Mouse (Mus musculus) urinary bladder, postnatal 36 days (tissue): ENCODE results near the gene Hcn2.
"Not testable (repeated sequence)": the region's sequence is repeated elsewhere in the genome, so short reads cannot be mapped to it uniquely, and the experiment has no call there.

Experiments
- DNase-seq, 2 experiments: peaks; one replicate each; pipeline ENCODE4 v3.0.0; 2022; ENCODE audit warnings: low spot score in 2 of 2, mixed read lengths in 1 of 2

Gene Hcn2

GRCm38 (mm10) chr10:79686691-79687090, 29.7 kb upstream of the Hcn2 start:
- DNase-seq = no peak

- DNase-seq = no peak
These were observed 28.9 kb upstream of the Hcn2 start for GRCm38 (mm10) chr10:79687513-79687912.

GRCm38 (mm10) chr10:79688720-79689119, 27.7 kb upstream of the Hcn2 start, which contains the start of gene Gzmm:
Gene Gzmm (plus strand): TSS chr10:79689020.
- no peak for DNase-seq

- DNase-seq = no peak
These were observed 27.3 kb upstream of the Hcn2 start for GRCm38 (mm10) chr10:79689178-79689577.

GRCm38 (mm10) chr10:79691986-79692548, 24.4 kb upstream of the Hcn2 start:
- no peak for DNase-seq

GRCm38 (mm10) chr10:79693580-79694378, 22.7 kb upstream of the Hcn2 start:
- no peak for DNase-seq

GRCm38 (mm10) chr10:79694379-79694655, 22.1 kb upstream of the Hcn2 start:
- DNase-seq = no peak

GRCm38 (mm10) chr10:79695231-79696128, 21.0 kb upstream of the Hcn2 start:
- peak; percentile 63 to 73 for DNase-seq

GRCm38 (mm10) chr10:79696129-79696651, 20.2 kb upstream of the Hcn2 start:
- no peak for DNase-seq

GRCm38 (mm10) chr10:79697916-79698315, 18.5 kb upstream of the Hcn2 start:
- no peak for DNase-seq

GRCm38 (mm10) chr10:79698459-79698858, 18.0 kb upstream of the Hcn2 start:
- no peak for DNase-seq

- DNase-seq = no peak
These were observed 15.8 kb upstream of the Hcn2 start for GRCm38 (mm10) chr10:79700676-79701075.

GRCm38 (mm10) chr10:79701443-79702129, 14.8 kb upstream of the Hcn2 start:
- DNase-seq = peak in 1 of 2 experiments; percentile 56

GRCm38 (mm10) chr10:79702970-79703369, 13.5 kb upstream of the Hcn2 start:
- DNase-seq = not testable (repeated sequence)

- DNase-seq = no peak
These were observed 12.9 kb upstream of the Hcn2 start for GRCm38 (mm10) chr10:79703541-79703940.

GRCm38 (mm10) chr10:79704065-79704969, 12.1 kb upstream of the Hcn2 start, which contains the start of gene Bsg:
Gene Bsg (plus strand): TSS chr10:79704491.
- DNase-seq = peak; percentile 97 to 99

GRCm38 (mm10) chr10:79704970-79705360, 11.5 kb upstream of the Hcn2 start:
- DNase-seq = no peak

GRCm38 (mm10) chr10:79705951-79706350, 10.5 kb upstream of the Hcn2 start:
- DNase-seq = no peak

GRCm38 (mm10) chr10:79706406-79707094, 9.9 kb upstream of the Hcn2 start:
- no peak for DNase-seq

- no peak for DNase-seq
These were observed 9.3 kb upstream of the Hcn2 start for GRCm38 (mm10) chr10:79707162-79707561.
